Mouse (Mus musculus): Measurements from ENCODE around the gene Dnajb5. TPM values are rescaled to one million over a fixed set of nuclear protein-coding genes. Genes with fewer than 3 reads are reported as not detected.

Dnajb5 gene
- total RNA-seq, 2 experiments from 2014 or later: 213 to 218 TPM

- DNase-seq (ENCODE audit: low spot score in 2 of 2): no peak
Observed at GRCm38 (mm10) chr4:42941396-42941795, 8.2 kb upstream of the Dnajb5 start.

- no peak for DNase-seq (ENCODE audit: low spot score in 2 of 2)
Observed at GRCm38 (mm10) chr4:42943341-42943740, 6.3 kb upstream of the Dnajb5 start.

GRCm38 (mm10) chr4:42944185-42944584, 5.4 kb upstream of the Dnajb5 start:
- no peak for DNase-seq (ENCODE audit: low spot score in 2 of 2)

GRCm38 (mm10) chr4:42945043-42945442, 4.6 kb upstream of the Dnajb5 start:
- no peak for DNase-seq (ENCODE audit: low spot score in 2 of 2)

- no peak for DNase-seq (ENCODE audit: low spot score in 2 of 2)
Observed at GRCm38 (mm10) chr4:42945445-42945844, 4.2 kb upstream of the Dnajb5 start.

- peak; percentile 72 to 82 for DNase-seq (ENCODE audit: low spot score in 2 of 2)
Observed at GRCm38 (mm10) chr4:42945952-42946351, 3.7 kb upstream of the Dnajb5 start.

GRCm38 (mm10) chr4:42946733-42947290, 2.8 kb upstream of the Dnajb5 start:
- DNase-seq (ENCODE audit: low spot score in 2 of 2): peak; percentile 89 to 97

GRCm38 (mm10) chr4:42948527-42948926, 1.1 kb upstream of the Dnajb5 start:
- peak in 1 of 2 experiments; percentile 72 for DNase-seq (ENCODE audit: low spot score in 2 of 2)

- no peak for DNase-seq (ENCODE audit: low spot score in 2 of 2)
Observed at GRCm38 (mm10) chr4:42949051-42949675, 451 bp upstream of the Dnajb5 start.

- DNase-seq (ENCODE audit: low spot score in 2 of 2): peak; percentile 89 to 91
Observed at GRCm38 (mm10) chr4:42950065-42950558, 498 bp downstream of the Dnajb5 start.

GRCm38 (mm10) chr4:42951206-42952195, 1.9 kb downstream of the Dnajb5 start:
- DNase-seq (ENCODE audit: low spot score in 2 of 2): no peak

GRCm38 (mm10) chr4:42952563-42952962, 2.9 kb downstream of the Dnajb5 start:
- DNase-seq (ENCODE audit: low spot score in 2 of 2): no peak

GRCm38 (mm10) chr4:42953435-42954094, 4.0 kb downstream of the Dnajb5 start:
- peak in 1 of 2 experiments; percentile 41 for DNase-seq (ENCODE audit: low spot score in 2 of 2)

GRCm38 (mm10) chr4:42954297-42954696, 4.7 kb downstream of the Dnajb5 start:
- peak; percentile 81 to 82 for DNase-seq (ENCODE audit: low spot score in 2 of 2)

- DNase-seq (ENCODE audit: low spot score in 2 of 2): no peak
Observed at GRCm38 (mm10) chr4:42955200-42955599, 5.6 kb downstream of the Dnajb5 start.

- DNase-seq (ENCODE audit: low spot score in 2 of 2): no peak
Observed at GRCm38 (mm10) chr4:42956581-42956980, 7.0 kb downstream of the Dnajb5 start.

GRCm38 (mm10) chr4:42957306-42957705, 7.7 kb downstream of the Dnajb5 start:
- no peak for DNase-seq (ENCODE audit: low spot score in 2 of 2)

- no peak for DNase-seq (ENCODE audit: low spot score in 2 of 2)
Observed at GRCm38 (mm10) chr4:42957979-42958378, 8.4 kb downstream of the Dnajb5 start.

- no peak for DNase-seq (ENCODE audit: low spot score in 2 of 2)
Observed at GRCm38 (mm10) chr4:42958942-42959341, 9.3 kb downstream of the Dnajb5 start.

- no peak for DNase-seq (ENCODE audit: low spot score in 2 of 2)
Observed at GRCm38 (mm10) chr4:42959382-42959781, 9.8 kb downstream of the Dnajb5 start.

GRCm38 (mm10) chr4:42961592-42961991, 12.0 kb downstream of the Dnajb5 start:
- DNase-seq (ENCODE audit: low spot score in 2 of 2): no peak

Data from layer of hippocampus, postnatal 14 days (tissue).